Mouse (Mus musculus) liver, embryonic 14.5 days (tissue): ENCODE measurements at regions not wholly inside any gene's neighbourhood (a gene's known extent, or its start where the extent isn't known, plus 50 kb on each side); places are given as distances from the start of the nearest gene placed in this dataset.

ENCODE experiments used
- ATAC-seq: fragments of 200-750 bp; cut with Nextera tagmentation; 2 replicates; pipeline ENCODE4 v1.8.0; 2017; ENCODE audit warnings: moderate number of reproducible peaks, mild to moderate bottlenecking, moderate library complexity; ENCODE audit not compliant: insufficient read depth
- DNase-seq, 3 experiments: peaks; one replicate each; pipeline ENCODE4 v3.0.0-alpha.2; 2012 to 2013; ENCODE audit warnings: low read depth in 3 of 3, low spot score in 3 of 3
- H3K27ac ChIP-seq: fragments of 300-500 bp; sonication (generic); 2 replicates; pipeline ENCODE4 v1.5.1; 2014; ENCODE audit warnings: moderate library complexity, mild to moderate bottlenecking, control low read depth, inconsistent platforms
- H3K27me3 ChIP-seq: fragments of 300-500 bp; sonication (generic); 2 replicates; pipeline ENCODE4 v1.6.1; 2014; ENCODE audit warnings: mild to moderate bottlenecking, low read length, moderate library complexity; ENCODE audit not compliant: control insufficient read depth, insufficient read depth
- H3K36me3 ChIP-seq: fragments of 300-500 bp; sonication (generic); replicated peaks from 2 replicates; pipeline ENCODE4 v1.6.1; 2014; ENCODE audit warnings: low read depth; ENCODE audit not compliant: control insufficient read depth, insufficient read depth
- H3K4me1 ChIP-seq, 2 experiments: fragments of 200-500 bp in 1 of 2; fragments of 300-500 bp in 1 of 2; sonication (generic) in 1 of 2; replicated peaks; 2 replicates each; pipeline ENCODE4 v1.6.1; 2012 to 2014; ENCODE audit warnings: antibody characterized with exemption in 1 of 2, inconsistent platforms in 1 of 2, low read length in 1 of 2; ENCODE audit not compliant: control insufficient read depth in 2 of 2, insufficient read depth in 2 of 2
- H3K4me2 ChIP-seq: fragments of 300-500 bp; sonication (generic); 2 replicates; pipeline ENCODE4 v1.6.1; 2014; ENCODE audit warnings: low read depth, mild to moderate bottlenecking, control low read depth, moderate library complexity
- H3K4me3 ChIP-seq, 2 experiments: fragments of 200-500 bp in 1 of 2; fragments of 300-500 bp in 1 of 2; sonication (generic) in 1 of 2; 2 replicates each; pipeline ENCODE4 v1.5.1; 2012 to 2014; ENCODE audit warnings: low read depth in 2 of 2, low read length in 2 of 2, mild to moderate bottlenecking in 2 of 2, control low read depth in 1 of 2, inconsistent platforms in 1 of 2, moderate library complexity in 1 of 2; ENCODE audit not compliant: insufficient read depth in 1 of 2
- H3K9ac ChIP-seq: fragments of 300-500 bp; sonication (generic); replicated peaks from 2 replicates; pipeline ENCODE4 v1.6.1; 2014; ENCODE audit warnings: mild to moderate bottlenecking, control low read depth, moderate library complexity
- H3K9me3 ChIP-seq: fragments of 300-500 bp; sonication (generic); 2 replicates; pipeline ENCODE4 v1.6.1; 2016; ENCODE audit warnings: low read length, mixed read lengths; ENCODE audit not compliant: control insufficient read depth
- CTCF ChIP-seq: IDR thresholded peaks from 2 replicates; pipeline ENCODE4 v1.5.1; 2016; ENCODE audit warnings: antibody characterized with exemption, low read depth, control low read depth
- EP300 ChIP-seq: IDR thresholded peaks from 2 replicates; pipeline ENCODE4 v1.6.1; 2016; ENCODE audit warnings: antibody characterized with exemption, low read depth
- WGBS: fragments of 180-500 bp; shearing (Covaris S2); extraction: QIAGEN DNeasy Blood & Tissue Kit; methylation state at CpG from one replicate; pipeline ENCODE4 v1.1.7; 2014; ENCODE audit not compliant: insufficient replicate concordance; 5-methylcytosine and 5-hydroxymethylcytosine counted together

DNA sequence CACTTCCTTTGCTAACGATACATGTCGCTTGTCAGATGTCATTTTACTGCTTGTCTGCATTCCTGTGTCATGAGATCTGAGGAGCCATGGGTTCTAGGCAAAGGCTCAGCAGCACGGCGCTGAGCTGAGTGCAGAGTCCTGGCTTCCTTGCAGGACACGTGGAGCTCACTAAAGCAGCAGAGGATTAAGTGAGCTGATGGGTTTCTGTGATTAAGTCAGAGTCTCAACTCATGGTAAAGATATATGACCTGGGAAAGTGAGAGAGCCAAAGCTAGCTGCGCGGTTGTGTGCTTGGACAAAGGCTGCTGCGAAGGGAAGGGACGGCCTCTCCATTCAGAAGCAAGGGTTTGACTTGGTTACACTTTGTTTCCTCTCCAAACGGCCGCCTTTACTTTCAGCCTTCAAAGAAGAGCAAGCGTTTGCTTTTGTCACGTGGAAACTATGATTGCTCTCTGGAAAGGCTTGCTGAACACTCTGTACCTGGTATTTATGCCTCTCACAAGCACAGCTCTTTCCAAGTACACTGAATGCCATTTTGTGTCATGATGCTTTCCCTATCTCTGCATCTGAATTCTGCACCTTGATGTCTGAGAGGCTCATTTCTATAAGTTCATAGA is 292.5 kb downstream of the Klf5 start:
- DNase-seq (no peak), ATAC-seq (no peak)
- Histone ChIP-seq H3K9ac (no peak overlapping the region), H3K9me3 (no peaks in the 10 kb centered on the region), H3K27ac (no peak overlapping the region), H3K27me3 (no peaks in the 10 kb centered on the region), H3K4me2 (no peak overlapping the region), H3K4me3 (no peak overlapping the region), H3K36me3 (no peaks in the 10 kb centered on the region), H3K4me1 (no peaks in the 10 kb centered on the region)
- WGBS = 47% methylated on average over 13 of the region's 13 CpGs
- TF ChIP-seq CTCF = no peak
- no peak for TF ChIP-seq EP300

GRCm38 (mm10) chr14:99592922-99593321 is 294.4 kb downstream of the Klf5 start:
- Histone ChIP-seq H3K9ac (no peak overlapping the region), H3K27me3 (no peaks in the 10 kb centered on the region), H3K36me3 (no peaks in the 10 kb centered on the region), H3K4me3 (no peak overlapping the region), H3K4me2 (no peak overlapping the region), H3K27ac (no peak overlapping the region), H3K9me3 (no peaks in the 10 kb centered on the region), H3K4me1 (no peaks in the 10 kb centered on the region)
- 62% methylated on average over 9 of the region's 9 CpGs for WGBS
- TF ChIP-seq EP300 (no peak), CTCF (no peak)
- DNase-seq (no peak), ATAC-seq (no peak)

- Histone ChIP-seq H3K36me3 (no peaks in the 10 kb centered on the region), H3K4me3 (no peak overlapping the region), H3K4me1 (no peaks in the 10 kb centered on the region), H3K4me2 (no peak overlapping the region), H3K9me3 (no peaks in the 10 kb centered on the region), H3K27me3 (no peaks in the 10 kb centered on the region), H3K9ac (no peak overlapping the region), H3K27ac (no peak overlapping the region)
- WGBS = 69% methylated on average over 6 of the region's 6 CpGs
- DNase-seq = no peak
- TF ChIP-seq CTCF = no peak
- no peak for TF ChIP-seq EP300
- ATAC-seq = no peak
These were observed 295.4 kb downstream of the Klf5 start for GRCm38 (mm10) chr14:99593864-99594263.

DNA sequence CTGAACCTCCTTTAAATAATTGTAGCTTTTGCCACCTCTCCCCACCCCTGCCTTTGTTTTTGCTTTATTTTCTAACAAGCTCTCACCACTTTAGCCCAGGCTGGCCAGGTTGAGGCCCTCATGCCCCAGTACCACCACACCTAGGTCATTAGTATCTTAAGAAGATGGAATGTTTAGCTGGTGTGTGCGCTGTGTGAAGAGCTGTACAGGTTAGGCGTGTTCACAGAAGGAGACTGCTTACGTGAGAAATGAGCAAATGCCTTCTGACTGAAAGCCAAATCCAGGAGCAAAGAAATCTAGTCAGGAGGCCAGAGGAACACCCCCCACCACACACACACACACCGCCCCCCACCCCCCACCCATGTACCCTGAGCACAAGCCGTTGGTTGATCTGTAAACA is 303.4 kb downstream of the Klf5 start:
- Histone ChIP-seq H3K36me3 (no peaks in the 10 kb centered on the region), H3K4me1 (no peaks in the 10 kb centered on the region), H3K4me3 (no peak overlapping the region), H3K4me2 (no peak overlapping the region), H3K27ac (no peak overlapping the region), H3K9ac (no peak overlapping the region), H3K9me3 (no peaks in the 10 kb centered on the region), H3K27me3 (no peaks in the 10 kb centered on the region)
- DNase-seq (no peak), ATAC-seq (no peak)
- TF ChIP-seq CTCF (no peak), EP300 (no peak)
- WGBS = 58% methylated on average over 5 of the region's 5 CpGs

GRCm38 (mm10) chr14:99603257-99603656 is 304.8 kb downstream of the Klf5 start:
- H3K9ac ChIP-seq = no peak overlapping the region
- H3K4me2 ChIP-seq = no peak overlapping the region
- no peaks in the 10 kb centered on the region for H3K4me1 ChIP-seq
- no peak for ATAC-seq
- no peak overlapping the region for H3K27ac ChIP-seq
- H3K4me3 ChIP-seq = no peak overlapping the region
- H3K27me3 ChIP-seq = no peaks in the 10 kb centered on the region
- no peak for DNase-seq
- no peaks in the 10 kb centered on the region for H3K36me3 ChIP-seq
- WGBS = 44% methylated on average over 2 of the region's 2 CpGs
- TF ChIP-seq EP300 (no peak), CTCF (no peak)
- H3K9me3 ChIP-seq = no peaks in the 10 kb centered on the region
